Mouse (Mus musculus) lung, adult 2 months (tissue): ENCODE measurements around the gene Vhl. TPM values are rescaled to one million over a fixed set of nuclear protein-coding genes. Genes with fewer than 3 reads are reported as not detected.

Source experiments
- DNase-seq: peaks from one replicate; pipeline ENCODE4 v3.0.0; 2022
- H3K4me1 ChIP-seq: fragments of 200-500 bp; 2 replicates; pipeline ENCODE4 v1.6.1; 2011; ENCODE audit warnings: low read length; ENCODE audit not compliant: control insufficient read depth, insufficient read depth
- H3K4me3 ChIP-seq: fragments of 200-500 bp; replicated peaks from 2 replicates; pipeline ENCODE3; 2011; ENCODE audit warnings: low read depth, mild to moderate bottlenecking, control low read depth, low read length; ENCODE audit errors: extremely low read depth
- CTCF ChIP-seq: fragments of 200-500 bp; IDR thresholded peaks from 2 replicates; pipeline ENCODE4 v1.5.1; 2011; ENCODE audit warnings: mild to moderate bottlenecking, low read length, control low read depth; ENCODE audit not compliant: insufficient read depth
- POLR2A ChIP-seq: fragments of 200-500 bp; IDR thresholded peaks from 2 replicates; pipeline ENCODE4 v1.6.1; 2011; ENCODE audit warnings: low read depth, mild to moderate bottlenecking, control low read depth, low read length, borderline replicate concordance; ENCODE audit errors: extremely low read depth
- WGBS: fragments of 180-500 bp; shearing (Covaris S2); methylation state at CpG from one replicate; pipeline ENCODE4 v1.1.7; 2018; 5-methylcytosine and 5-hydroxymethylcytosine counted together
- polyA plus RNA-seq: library from polyadenylated mRNA; depleted of rRNA; stranded (reverse); fragments of >200 nt; gene quantifications from 2 replicates; pipeline ENCODE4 v1.2.3, GENCODE M21; 2012

The Vhl gene
- polyA plus RNA-seq, 1 experiment, result 25.9 TPM

DNA sequence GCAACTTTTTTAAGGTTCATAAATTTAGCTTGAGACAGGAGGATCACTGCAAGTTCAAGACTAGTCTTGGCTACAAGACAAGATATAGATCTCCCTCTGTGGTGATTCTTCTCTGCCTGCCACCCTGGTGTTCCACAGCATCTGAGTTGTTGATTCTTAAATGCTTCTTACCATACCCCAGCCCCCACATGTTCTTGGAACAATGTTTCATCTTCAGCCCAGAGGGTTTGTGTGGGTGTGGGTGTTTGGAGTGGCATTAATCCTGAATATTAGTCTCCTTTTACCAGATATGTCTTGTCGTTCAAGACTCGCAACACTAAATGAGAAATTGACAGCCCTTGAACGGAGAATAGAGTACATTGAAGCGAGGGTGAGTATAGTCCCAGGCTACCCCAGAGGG lies 8.3 kb upstream of the Vhl start:
- DNase-seq, result no peak
- WGBS, result 94% methylated on average over 4 of the region's 4 CpGs
- TF ChIP-seq CTCF (no peak), POLR2A (no peak)
- Histone ChIP-seq H3K4me3 (no peak overlapping the region), H3K4me1 (no peaks in the 10 kb centered on the region; the same call in 1 of the 2 replicates)

DNA sequence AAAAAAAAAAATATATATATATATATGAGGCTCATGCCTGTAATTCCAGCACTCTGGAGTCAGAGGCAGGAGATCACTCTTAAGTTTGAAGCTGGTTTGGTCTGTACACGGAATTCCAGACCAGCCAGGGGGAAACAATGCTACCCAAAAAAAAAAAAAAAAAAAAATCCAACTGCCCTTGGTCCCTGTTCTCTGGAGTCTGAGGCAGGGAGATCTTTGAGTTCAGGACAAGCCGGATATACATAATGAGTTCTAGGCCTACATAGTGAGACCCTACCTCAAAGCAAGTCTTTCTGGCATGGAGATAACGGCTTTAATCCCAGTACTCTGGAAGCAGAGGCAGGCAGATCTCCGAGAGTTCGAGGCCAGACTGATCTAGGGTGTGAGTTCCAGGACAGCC lies 373 bp upstream of the Vhl start:
- DNase-seq, result peak; percentile 17
- peak overlapping the region; percentile 70 for H3K4me3 ChIP-seq
- TF ChIP-seq POLR2A, result no peak
- no peak for TF ChIP-seq CTCF
- WGBS, result 47% methylated on average over 5 of the region's 5 CpGs
- peaks cover 13% of the 10 kb centered on the region for H3K4me1 ChIP-seq

DNA sequence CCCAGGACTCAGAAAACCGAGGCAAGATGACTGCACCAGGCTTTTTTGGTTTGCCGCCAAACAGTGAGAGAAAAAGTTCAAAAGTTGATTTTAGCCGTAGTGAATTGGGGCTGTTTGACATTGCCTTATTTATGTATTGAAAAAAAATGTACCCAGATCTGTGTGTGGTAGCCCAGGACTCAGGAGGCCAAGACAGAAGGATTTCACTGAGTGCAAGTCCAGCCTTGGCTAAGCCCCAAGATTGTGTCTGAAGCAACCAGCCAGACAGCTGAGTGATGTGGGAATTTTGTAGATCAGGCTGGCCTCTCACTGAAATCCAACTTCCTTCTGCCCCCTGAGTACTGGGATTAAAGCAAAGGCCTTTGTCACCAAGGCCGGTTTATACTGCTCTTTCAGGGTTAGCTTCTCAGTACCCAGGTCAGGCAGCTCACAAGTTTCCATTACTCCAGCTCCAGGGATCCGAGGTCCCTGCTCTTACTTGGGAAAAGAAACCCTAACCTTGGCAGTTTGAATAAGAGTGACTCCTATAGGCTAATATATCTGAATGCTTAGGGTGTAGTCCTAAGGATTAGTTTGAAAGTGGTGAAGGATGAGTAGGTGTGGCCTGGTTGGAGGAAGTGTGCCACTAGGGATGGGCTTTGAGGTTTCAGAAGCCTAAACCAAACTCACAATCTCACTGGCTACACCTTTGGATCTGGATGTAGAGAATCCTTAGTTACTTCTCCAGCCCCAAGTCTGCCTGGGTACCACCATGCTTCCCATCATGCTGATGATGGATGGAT lies 1.4 kb downstream of the Vhl start:
- TF ChIP-seq CTCF (no peak), POLR2A (no peak)
- Histone ChIP-seq H3K4me1 (peaks cover 16% of the 10 kb centered on the region), H3K4me3 (no peak overlapping the region)
- WGBS, result 45% methylated on average over 5 of the region's 5 CpGs
- no peak for DNase-seq

DNA sequence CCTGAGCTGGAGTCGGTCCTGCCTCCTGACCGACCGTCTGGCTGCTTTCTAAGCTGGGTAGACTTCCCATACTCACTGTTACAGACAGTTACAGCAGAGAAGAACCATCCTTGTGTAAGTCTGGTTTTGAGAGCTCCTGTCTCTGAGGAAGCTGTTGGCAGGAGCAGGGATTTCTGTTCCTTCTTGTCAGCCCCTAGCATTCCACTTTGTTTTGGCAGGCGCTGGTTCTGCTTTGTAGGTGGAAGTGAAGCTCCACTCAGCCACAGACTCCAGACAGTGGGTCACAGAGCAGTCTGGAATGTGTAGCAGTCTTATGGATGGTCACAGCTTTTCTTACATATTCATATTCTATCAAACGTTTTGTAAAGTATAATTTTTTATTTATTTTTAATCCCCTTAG lies 6.6 kb downstream of the Vhl start:
- WGBS, result 71% methylated on average over 5 of the region's 5 CpGs
- DNase-seq, result no peak
- H3K4me1 ChIP-seq, result peaks cover 5% of the 10 kb centered on the region
- TF ChIP-seq CTCF (no peak), POLR2A (no peak)
- no peak overlapping the region for H3K4me3 ChIP-seq

DNA sequence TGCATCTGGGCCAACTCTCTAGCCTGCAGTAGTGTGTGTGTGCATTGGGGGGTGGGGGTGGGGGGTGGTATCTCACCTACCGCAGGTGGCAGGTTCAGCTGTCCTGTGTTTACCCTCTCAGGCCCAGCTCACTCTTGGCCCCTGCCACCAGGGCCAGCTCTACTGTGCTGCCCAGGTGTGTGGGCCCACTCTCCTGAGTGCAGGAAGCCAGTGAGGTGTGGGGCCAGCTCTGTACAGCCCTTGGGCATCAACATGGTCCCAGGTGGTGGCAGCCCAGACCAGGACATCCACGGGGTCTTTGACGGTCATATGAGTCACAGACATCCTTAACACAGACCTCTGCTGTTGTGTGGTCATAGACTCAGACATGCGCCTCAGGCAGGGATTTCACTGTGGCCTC lies 9.1 kb downstream of the Vhl start:
- Histone ChIP-seq H3K4me3 (no peak overlapping the region), H3K4me1 (peaks cover 3% of the 10 kb centered on the region; the same call in 1 of the 2 replicates)
- WGBS, result 91% methylated on average over 4 of the region's 4 CpGs
- no peak for DNase-seq
- TF ChIP-seq CTCF, result no peak
- TF ChIP-seq POLR2A, result no peak

DNA sequence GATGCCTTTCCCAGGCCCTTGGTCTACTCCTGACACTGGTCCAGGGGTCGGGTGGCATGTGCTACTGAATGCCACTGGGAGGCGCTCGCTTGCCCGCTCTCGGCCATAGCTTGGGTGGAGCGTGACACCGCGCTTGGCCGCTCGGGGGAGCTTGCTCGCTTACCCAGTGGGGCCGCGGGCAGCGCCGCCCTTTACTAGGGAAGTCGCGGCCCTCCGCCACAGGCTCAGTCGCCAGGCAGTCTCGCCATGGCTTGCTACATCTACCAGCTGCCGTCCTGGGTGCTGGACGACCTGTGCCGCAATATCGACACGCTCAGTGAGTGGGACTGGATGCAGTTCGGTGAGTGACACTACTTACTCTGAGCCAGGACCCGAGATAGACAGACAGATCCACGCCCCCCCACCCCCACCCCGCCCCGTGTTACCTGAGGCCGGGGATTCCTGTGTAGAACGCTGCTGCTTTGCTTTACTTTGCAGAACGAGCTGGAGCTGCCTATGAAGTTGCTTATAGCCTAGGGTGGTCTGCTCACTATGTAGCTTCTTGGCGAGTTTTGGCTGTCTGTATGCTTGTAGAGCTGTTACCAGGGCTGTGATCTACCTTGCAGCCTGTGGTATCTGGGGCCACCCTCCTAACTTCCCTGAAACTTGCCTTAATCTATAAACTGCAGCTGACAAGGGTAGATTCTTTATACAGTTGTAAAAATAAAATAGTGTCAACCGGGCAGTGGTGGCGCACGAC lies 14.7 kb downstream of the Vhl start, which contains the start of gene Irak2:
TSS of gene Irak2 (plus strand) at position 166 of the 739 bp plus-strand sequence.
- Histone ChIP-seq H3K4me1 (peaks cover 3% of the 10 kb centered on the region; the same call in 1 of the 2 replicates), H3K4me3 (peak within 1 kb of the TSS; percentile 99)
- TF ChIP-seq CTCF, result peak; percentile 82
- TF ChIP-seq POLR2A, result peak; percentile 97
- peak; percentile 94 for DNase-seq
- 7% methylated on average over 37 of the region's 37 CpGs for whole genome bisulfite sequencing

DNA sequence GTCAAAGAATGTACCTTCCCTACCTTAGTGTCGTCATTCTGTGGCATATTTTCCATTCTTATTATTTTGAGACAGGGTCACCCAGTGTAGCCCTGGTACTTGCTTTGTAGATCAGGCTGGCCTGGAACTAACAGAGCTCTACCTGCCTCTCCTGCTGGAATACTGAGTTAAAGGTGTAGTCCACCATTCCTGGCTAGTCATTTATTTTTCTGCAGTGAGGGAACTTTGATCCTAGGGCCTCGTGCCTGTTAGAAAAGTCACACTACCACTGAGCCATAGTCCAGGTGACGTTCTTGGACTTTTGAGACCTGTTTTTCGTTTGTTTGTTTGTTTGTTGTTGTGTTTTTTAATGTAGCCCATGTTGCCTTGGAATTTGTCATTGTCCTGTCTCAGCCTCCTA lies 15.4 kb downstream of the Vhl start:
- no peak overlapping the region for H3K4me3 ChIP-seq
- 73% methylated on average over 4 of the region's 4 CpGs for WGBS
- no peak for DNase-seq
- no peak for TF ChIP-seq POLR2A
- TF ChIP-seq CTCF, result no peak
- peaks cover 3% of the 10 kb centered on the region; the same call in 1 of the 2 replicates for H3K4me1 ChIP-seq

DNA sequence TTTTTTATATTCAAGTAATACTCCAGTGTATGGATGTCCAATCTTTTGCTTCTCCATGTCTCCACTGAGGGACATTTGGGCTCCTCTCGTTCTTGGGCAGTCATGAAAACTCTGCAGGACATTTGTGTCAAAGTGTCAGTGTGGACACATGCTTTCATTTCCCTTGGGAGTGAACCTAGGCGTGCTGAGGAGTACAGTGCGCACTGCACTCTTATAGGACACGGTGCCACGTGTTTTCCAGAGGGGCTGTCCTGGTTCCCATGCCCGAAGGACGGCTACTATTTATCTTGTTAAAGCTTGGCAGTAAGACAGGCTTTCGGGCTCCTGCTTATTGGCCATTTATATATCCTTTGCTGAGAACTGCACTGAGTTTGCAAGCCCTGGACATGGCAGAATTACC lies 18.8 kb downstream of the Vhl start:
- no peak for DNase-seq
- Histone ChIP-seq H3K4me1 (peaks cover 5% of the 10 kb centered on the region), H3K4me3 (no peak overlapping the region)
- TF ChIP-seq POLR2A (no peak), CTCF (no peak)
- WGBS, result 78% methylated on average over 8 of the region's 8 CpGs

DNA sequence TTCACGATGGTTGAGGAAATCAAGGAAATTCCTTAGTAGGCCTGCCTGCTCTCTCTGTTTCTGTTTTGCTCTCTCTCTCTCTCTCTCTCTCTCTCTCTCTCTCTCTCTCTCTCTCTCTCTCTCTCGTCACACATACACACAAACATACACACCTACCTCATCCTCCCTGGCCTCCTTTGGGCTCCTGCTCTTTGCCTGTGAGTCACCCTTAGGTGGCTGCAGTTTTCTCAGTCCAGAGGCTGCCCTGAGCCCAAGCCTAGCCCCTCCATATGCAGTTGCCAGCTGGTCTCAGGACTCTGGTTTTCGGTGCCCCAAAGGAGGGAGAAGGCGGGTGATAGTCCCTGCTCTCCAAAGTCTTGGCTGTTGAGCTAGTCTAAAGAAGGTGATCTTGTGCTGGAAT lies 19.3 kb downstream of the Vhl start:
- H3K4me3 ChIP-seq, result no peak overlapping the region
- DNase-seq, result no peak
- TF ChIP-seq CTCF, result no peak
- no peak for TF ChIP-seq POLR2A
- H3K4me1 ChIP-seq, result peaks cover 5% of the 10 kb centered on the region
- 67% methylated on average over 4 of the region's 4 CpGs for WGBS

DNA sequence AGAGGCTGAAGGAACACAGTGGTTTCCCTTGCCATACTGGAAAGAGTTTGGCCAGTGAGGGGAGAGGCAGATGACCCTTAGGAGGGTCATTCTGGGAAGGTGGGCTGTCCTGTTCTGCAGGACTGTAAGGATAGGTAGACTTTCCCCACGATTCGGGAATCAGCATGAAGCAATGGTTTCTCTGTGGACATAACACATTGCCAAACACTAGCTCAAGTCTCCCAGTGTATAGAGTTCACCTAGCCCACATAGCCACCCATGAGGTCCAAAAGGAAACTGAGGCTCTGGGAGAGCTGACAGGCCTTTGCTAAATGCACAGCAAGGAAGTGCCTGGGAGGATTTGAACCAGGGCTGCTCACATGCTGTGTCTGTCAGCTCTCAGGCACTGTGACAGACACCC lies 20.2 kb downstream of the Vhl start:
- TF ChIP-seq CTCF (no peak), POLR2A (no peak)
- 82% methylated on average over 2 of the region's 2 CpGs for WGBS
- no peak overlapping the region for H3K4me3 ChIP-seq
- peaks cover 5% of the 10 kb centered on the region for H3K4me1 ChIP-seq
- no peak for DNase-seq
